Mouse (Mus musculus) forebrain, embryonic 16.5 days (tissue): ENCODE measurements around the gene Ppp1r15a. TPM values are rescaled to one million over a fixed set of nuclear protein-coding genes. Genes with fewer than 3 reads are reported as not detected.

Experiments
- ATAC-seq: fragments of 200-750 bp; cut with Nextera tagmentation; 2 replicates; pipeline ENCODE4 v1.8.0; 2017; ENCODE audit warnings: mild to moderate bottlenecking, moderate library complexity
- H3K27ac ChIP-seq: fragments of 300-500 bp; sonication (generic); 2 replicates; pipeline ENCODE4 v1.5.1; 2014; ENCODE audit warnings: low read length, control low read depth
- H3K27me3 ChIP-seq: fragments of 300-500 bp; sonication (generic); replicated peaks from 2 replicates; pipeline ENCODE4 v1.6.1; 2014; ENCODE audit warnings: low read length; ENCODE audit not compliant: control insufficient read depth, insufficient read depth
- H3K36me3 ChIP-seq: fragments of 300-500 bp; sonication (generic); 2 replicates; pipeline ENCODE4 v1.6.1; 2014; ENCODE audit not compliant: control insufficient read depth, insufficient read depth
- H3K4me1 ChIP-seq: fragments of 300-500 bp; sonication (generic); replicated peaks from 2 replicates; pipeline ENCODE4 v1.6.1; 2014; ENCODE audit warnings: low read length; ENCODE audit not compliant: control insufficient read depth, insufficient read depth
- H3K4me2 ChIP-seq: fragments of 300-500 bp; sonication (generic); 2 replicates; pipeline ENCODE4 v1.6.1; 2014; ENCODE audit warnings: mild to moderate bottlenecking, low read length, control low read depth
- H3K4me3 ChIP-seq: fragments of 300-500 bp; sonication (generic); replicated peaks from 2 replicates; pipeline ENCODE4 v1.5.1; 2014; ENCODE audit warnings: mild to moderate bottlenecking, low read length, control low read depth
- H3K9ac ChIP-seq: fragments of 300-500 bp; sonication (generic); replicated peaks from 2 replicates; pipeline ENCODE4 v1.6.1; 2014; ENCODE audit warnings: low read depth, low read length, control low read depth
- H3K9me3 ChIP-seq: fragments of 300-500 bp; sonication (generic); 2 replicates; pipeline ENCODE4 v1.6.1; 2016; ENCODE audit warnings: low read length; ENCODE audit not compliant: control insufficient read depth
- WGBS: fragments of 180-500 bp; shearing (Covaris S2); extraction: QIAGEN DNeasy Blood & Tissue Kit; methylation state at CpG from one replicate; pipeline ENCODE4 v1.1.7; 2014; 5-methylcytosine and 5-hydroxymethylcytosine counted together
- polyA plus RNA-seq: library from polyadenylated mRNA; unstranded; fragments of >200 nt; fragmentation: Nextera tagmentation; extraction: Ambion mirVana; gene quantifications from 2 replicates; pipeline ENCODE4 v1.2.1, GENCODE M21; 2015

The Ppp1r15a gene
- 14.4 and 16.4 TPM in 2 replicates for polyA plus RNA-seq

- under 1% methylated on average over 54 of the region's 54 CpGs for WGBS
- H3K4me3 ChIP-seq, result peak within 1 kb of the TSS; percentile 83
- H3K4me1 ChIP-seq, result peaks cover 19% of the 10 kb centered on the region
- no peaks in the 10 kb centered on the region for H3K9me3 ChIP-seq
- peak; percentile 59 for ATAC-seq
- H3K27ac ChIP-seq, result peak within 1 kb of the TSS; percentile 82
- H3K9ac ChIP-seq, result peak within 1 kb of the TSS; percentile 80
- H3K4me2 ChIP-seq, result peak within 1 kb of the TSS; percentile 89
- H3K36me3 ChIP-seq, result no peaks in the 10 kb centered on the region
- no peaks in the 10 kb centered on the region for H3K27me3 ChIP-seq
Measured at GRCm38 (mm10) chr7:45525809-45526473, at the start of gene Ppp1r15a, which contains the start of gene Plekha4. Ppp1r15a (minus strand) TSS chr7:45526268. Plekha4 (plus strand) TSS chr7:45526330.

GRCm38 (mm10) chr7:45574472-45575379 lies 48.7 kb upstream of the Ppp1r15a start:
- peaks cover 15% of the 10 kb centered on the region for H3K4me1 ChIP-seq
- WGBS, result 90% methylated on average over 15 of the region's 15 CpGs
- H3K27ac ChIP-seq, result no peak overlapping the region
- no peak overlapping the region for H3K9ac ChIP-seq
- H3K9me3 ChIP-seq, result no peaks in the 10 kb centered on the region
- H3K27me3 ChIP-seq, result no peaks in the 10 kb centered on the region
- H3K36me3 ChIP-seq, result peaks cover 5% of the 10 kb centered on the region; the same call in 1 of the 2 replicates
- no peak for ATAC-seq
- no peak overlapping the region for H3K4me2 ChIP-seq
- no peak overlapping the region for H3K4me3 ChIP-seq

GRCm38 (mm10) chr7:45573954-45574353 lies 47.9 kb upstream of the Ppp1r15a start:
- WGBS, result 81% methylated on average over 8 of the region's 8 CpGs
- Histone ChIP-seq H3K4me3 (no peak overlapping the region), H3K9ac (no peak overlapping the region), H3K36me3 (peaks cover 5% of the 10 kb centered on the region; the same call in 1 of the 2 replicates), H3K4me1 (peaks cover 16% of the 10 kb centered on the region), H3K4me2 (no peak overlapping the region), H3K9me3 (no peaks in the 10 kb centered on the region), H3K27me3 (no peaks in the 10 kb centered on the region), H3K27ac (no peak overlapping the region)
- ATAC-seq, result no peak

- Histone ChIP-seq H3K4me1 (peaks cover 25% of the 10 kb centered on the region), H3K27ac (no peak overlapping the region), H3K9me3 (no peaks in the 10 kb centered on the region), H3K27me3 (no peaks in the 10 kb centered on the region), H3K4me2 (no peak overlapping the region), H3K36me3 (peaks cover 5% of the 10 kb centered on the region; the same call in 1 of the 2 replicates), H3K9ac (no peak overlapping the region), H3K4me3 (no peak overlapping the region)
- no peak for ATAC-seq
- 56% methylated on average over 1 of the region's 1 CpGs for WGBS
Measured at GRCm38 (mm10) chr7:45571966-45572365, 45.9 kb upstream of the Ppp1r15a start.

- H3K4me2 ChIP-seq, result peak within 1 kb of the TSS; percentile 62
- H3K9ac ChIP-seq, result peak within 1 kb of the TSS; percentile 95
- H3K4me1 ChIP-seq, result peaks cover 25% of the 10 kb centered on the region
- H3K27me3 ChIP-seq, result no peaks in the 10 kb centered on the region
- WGBS, result under 1% methylated on average over 42 of the region's 42 CpGs
- H3K36me3 ChIP-seq, result no peaks in the 10 kb centered on the region
- ATAC-seq, result peak; percentile 51
- peak within 1 kb of the TSS; percentile 88 for H3K27ac ChIP-seq
- no peaks in the 10 kb centered on the region for H3K9me3 ChIP-seq
- H3K4me3 ChIP-seq, result peak within 1 kb of the TSS; percentile 80
Measured at GRCm38 (mm10) chr7:45570103-45570741, 44.2 kb upstream of the Ppp1r15a start, which contains the start of gene Bcat2. Bcat2 (plus strand) TSS chr7:45570153.

- H3K4me2 ChIP-seq, result peak overlapping the region; percentile 93
- peaks cover 25% of the 10 kb centered on the region for H3K4me1 ChIP-seq
- no peaks in the 10 kb centered on the region for H3K9me3 ChIP-seq
- no peaks in the 10 kb centered on the region for H3K27me3 ChIP-seq
- H3K4me3 ChIP-seq, result peak overlapping the region; percentile 60
- ATAC-seq, result no peak
- H3K36me3 ChIP-seq, result no peaks in the 10 kb centered on the region
- peak overlapping the region; percentile 63 for H3K9ac ChIP-seq
- WGBS, result 80% methylated on average over 10 of the region's 10 CpGs
- H3K27ac ChIP-seq, result peak overlapping the region; percentile 71
Measured at GRCm38 (mm10) chr7:45568601-45569473, 42.8 kb upstream of the Ppp1r15a start.

GRCm38 (mm10) chr7:45567780-45568516 lies 41.9 kb upstream of the Ppp1r15a start:
- Histone ChIP-seq H3K27me3 (no peaks in the 10 kb centered on the region), H3K36me3 (no peaks in the 10 kb centered on the region), H3K9me3 (no peaks in the 10 kb centered on the region), H3K4me1 (peaks cover 25% of the 10 kb centered on the region), H3K27ac (peak overlapping the region; percentile 73), H3K9ac (peak overlapping the region; percentile 63), H3K4me3 (peak overlapping the region; percentile 60), H3K4me2 (peak overlapping the region; percentile 93)
- ATAC-seq, result peak; percentile 95
- 2% methylated on average over 24 of the region's 24 CpGs for WGBS
